Mouse (Mus musculus) embryonic facial prominence, embryonic 10.5 days (tissue): ENCODE results near the gene Arhgap32. TPM values are rescaled to one million over a fixed set of nuclear protein-coding genes. Genes with fewer than 3 reads are reported as not detected.

Experiments used
- DNase-seq: peaks from one replicate; pipeline ENCODE4 v3.0.0-alpha.2; 2017; ENCODE audit warnings: low spot score
- H3K27ac ChIP-seq: fragments of 300-500 bp; sonication (generic); replicated peaks from 2 replicates; pipeline ENCODE4 v1.5.1; 2016; ENCODE audit warnings: mild to moderate bottlenecking
- H3K27me3 ChIP-seq: fragments of 300-500 bp; sonication (generic); replicated peaks from 2 replicates; pipeline ENCODE4 v1.6.1; 2016; ENCODE audit warnings: low read depth, mild to moderate bottlenecking; ENCODE audit not compliant: poor library complexity, severe bottlenecking
- H3K36me3 ChIP-seq: fragments of 300-500 bp; sonication (generic); replicated peaks from 2 replicates; pipeline ENCODE4 v1.6.1; 2016; ENCODE audit warnings: mild to moderate bottlenecking, moderate library complexity
- H3K4me1 ChIP-seq: fragments of 300-500 bp; sonication (generic); 2 replicates; pipeline ENCODE4 v1.6.1; 2016
- H3K4me3 ChIP-seq: fragments of 300-500 bp; sonication (generic); 2 replicates; pipeline ENCODE4 v1.5.1; 2016; ENCODE audit warnings: mild to moderate bottlenecking, moderate library complexity
- H3K9me3 ChIP-seq: fragments of 300-500 bp; sonication (generic); 2 replicates; pipeline ENCODE4 v1.6.1; 2016; ENCODE audit warnings: mild to moderate bottlenecking
- WGBS: fragments of 180-500 bp; shearing (Covaris S2); methylation state at CpG from one replicate; pipeline ENCODE4 v1.1.7; 2016; 5-methylcytosine and 5-hydroxymethylcytosine counted together
- polyA plus RNA-seq: library from polyadenylated mRNA; unstranded; fragments of >200 nt; fragmentation: Nextera tagmentation; extraction: Ambion mirVana; gene quantifications from 2 replicates; pipeline ENCODE4 v1.2.1, GENCODE M21; 2016

Arhgap32 gene
- 3.6 and 4.0 TPM in 2 replicates for polyA plus RNA-seq

DNA sequence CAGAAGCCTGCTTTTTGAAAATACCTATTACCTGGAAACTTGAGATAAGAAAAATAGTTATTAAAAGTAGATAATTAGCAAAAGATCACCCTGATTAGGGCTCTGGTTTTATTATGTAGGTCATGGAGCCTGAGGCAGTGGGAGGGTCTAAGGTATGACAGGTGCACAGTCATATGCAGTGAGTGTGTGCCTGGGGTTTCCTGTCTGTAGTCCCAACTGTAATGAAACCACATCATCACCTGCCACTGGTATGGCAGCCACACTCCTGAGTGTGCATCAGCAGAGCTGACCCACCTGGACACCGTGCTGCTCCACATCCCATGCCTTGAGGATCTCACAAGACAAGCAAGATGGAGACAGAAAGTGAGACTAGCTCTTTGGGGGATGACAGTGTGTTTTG lies at the start of gene Arhgap32:
TSS of gene Arhgap32 (plus strand) at position 351 of the 400 bp plus-strand sequence.
- Histone ChIP-seq H3K4me3 (no peak within 1 kb of the TSS), H3K27me3 (no peaks in the 10 kb centered on the region), H3K36me3 (no peaks in the 10 kb centered on the region), H3K27ac (no peak within 1 kb of the TSS), H3K4me1 (peaks cover 8% of the 10 kb centered on the region), H3K9me3 (no peaks in the 10 kb centered on the region)
- WGBS, result 88% methylated on average over 1 of the region's 1 CpGs
- DNase-seq, result no peak

DNA sequence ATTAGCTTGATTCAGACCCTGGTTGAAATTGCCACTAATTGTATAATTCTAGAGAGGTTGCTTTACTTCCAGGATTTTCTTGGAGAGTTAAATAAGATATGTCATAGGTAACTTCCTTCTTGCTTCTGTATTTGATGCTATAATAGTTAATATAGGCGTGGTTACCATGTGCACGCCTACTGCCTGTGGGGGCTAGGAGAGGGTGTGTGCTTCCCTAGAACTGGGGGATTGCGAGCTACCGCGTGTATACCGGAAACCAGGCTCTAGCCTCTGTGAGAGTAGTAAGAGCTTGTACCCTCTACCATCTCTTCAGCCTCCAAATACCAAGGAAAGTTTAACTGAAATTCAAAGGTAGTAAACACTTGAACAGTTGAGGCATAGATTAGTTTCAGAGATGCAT lies 43.2 kb upstream of the Arhgap32 start:
- 91% methylated on average over 6 of the region's 6 CpGs for WGBS

DNA sequence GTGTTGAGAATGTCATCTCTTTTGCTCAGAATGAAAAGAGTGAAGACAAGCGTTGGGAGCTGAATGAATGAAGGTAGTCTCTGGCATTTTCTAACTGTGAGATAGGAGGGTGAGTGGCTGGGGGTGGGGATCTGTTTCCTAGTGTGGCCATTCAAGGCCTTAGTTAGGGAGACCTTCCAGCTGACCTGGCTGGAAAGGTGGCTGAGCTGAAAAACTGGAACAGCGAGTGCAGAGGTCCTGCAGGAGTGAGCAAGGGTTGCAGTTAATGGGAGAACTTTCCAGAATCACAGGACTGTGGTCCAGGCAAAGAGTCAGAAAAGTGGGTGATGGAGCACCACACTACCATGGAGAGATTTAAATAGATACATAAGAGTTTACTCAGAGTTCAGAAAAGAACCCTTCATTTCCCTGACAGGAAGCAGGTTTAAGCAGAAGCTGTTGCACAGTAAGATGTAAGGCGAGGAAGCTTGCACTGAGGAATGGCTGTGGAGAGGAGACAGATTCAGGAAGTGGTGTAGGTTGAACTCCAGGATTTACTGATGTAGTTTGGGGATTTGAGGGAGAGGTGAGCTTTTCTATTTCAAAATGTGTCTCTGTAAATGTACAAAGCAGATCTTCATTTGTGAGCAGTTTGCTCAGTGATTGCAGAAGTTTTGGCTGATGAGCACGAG lies 27.7 kb upstream of the Arhgap32 start:
- H3K9me3 ChIP-seq, result no peaks in the 10 kb centered on the region
- H3K36me3 ChIP-seq, result no peaks in the 10 kb centered on the region
- peaks cover 16% of the 10 kb centered on the region for H3K4me1 ChIP-seq
- no peaks in the 10 kb centered on the region for H3K27me3 ChIP-seq
- 70% methylated on average over 4 of the region's 4 CpGs for WGBS
- H3K4me3 ChIP-seq, result no peak overlapping the region
- no peak overlapping the region for H3K27ac ChIP-seq
- DNase-seq, result no peak

More for the DNA sequence above, 43.2 kb upstream of the Arhgap32 start:
- no peak overlapping the region for H3K4me3 ChIP-seq
- H3K36me3 ChIP-seq, result peaks cover 4% of the 10 kb centered on the region; the same call in 1 of the 2 replicates
- DNase-seq, result no peak
- H3K27ac ChIP-seq, result no peak overlapping the region
- no peaks in the 10 kb centered on the region for H3K27me3 ChIP-seq
- H3K4me1 ChIP-seq, result no peaks in the 10 kb centered on the region
- H3K9me3 ChIP-seq, result no peaks in the 10 kb centered on the region

DNA sequence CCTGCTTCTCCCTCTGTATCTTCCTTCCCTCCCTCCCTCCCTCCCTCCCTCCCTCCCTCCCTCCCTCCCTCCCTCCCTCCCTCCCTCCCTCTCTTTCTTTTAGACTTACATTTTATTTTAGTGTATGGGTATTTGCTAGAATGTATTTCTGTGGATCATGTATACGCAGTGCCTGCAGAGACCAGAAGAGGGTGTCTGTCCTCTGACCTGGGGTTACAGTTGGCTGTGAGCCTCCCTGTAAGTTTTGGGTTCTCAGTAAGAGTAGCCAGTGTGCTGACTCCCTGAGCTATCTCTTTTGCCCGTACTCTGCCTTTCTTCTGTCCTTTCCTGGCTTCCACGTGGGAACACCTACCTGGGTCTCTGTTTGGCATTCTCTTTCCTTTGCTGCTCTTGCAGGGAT lies 27.1 kb upstream of the Arhgap32 start:
- peaks cover 23% of the 10 kb centered on the region for H3K4me1 ChIP-seq
- DNase-seq, result no peak
- H3K36me3 ChIP-seq, result no peaks in the 10 kb centered on the region
- H3K9me3 ChIP-seq, result no peaks in the 10 kb centered on the region
- H3K27me3 ChIP-seq, result no peaks in the 10 kb centered on the region
- H3K27ac ChIP-seq, result no peak overlapping the region; the same call in 1 of the 2 replicates
- no peak overlapping the region for H3K4me3 ChIP-seq
- 50% methylated on average over 3 of the region's 3 CpGs for WGBS

DNA sequence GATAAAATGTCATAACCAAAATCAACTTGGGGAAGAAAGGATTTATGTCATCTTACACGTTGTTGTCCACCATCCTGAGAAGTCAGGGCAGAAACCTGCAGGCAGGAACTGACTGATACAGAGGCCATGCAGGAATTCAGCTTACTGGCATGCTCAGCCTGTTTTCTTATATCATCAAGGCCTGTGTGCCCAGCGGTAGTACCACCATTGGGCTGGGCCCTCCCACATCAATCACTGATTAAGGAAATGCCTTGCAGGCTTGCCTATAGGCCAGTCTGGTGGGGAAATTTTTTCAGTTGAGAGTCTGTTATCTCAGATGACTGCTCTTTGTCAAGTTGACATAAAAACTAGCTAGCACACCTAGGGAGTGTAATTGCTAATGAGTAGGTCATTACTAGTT lies 22.5 kb upstream of the Arhgap32 start:
- Histone ChIP-seq H3K27ac (no peak overlapping the region), H3K36me3 (no peaks in the 10 kb centered on the region), H3K27me3 (no peaks in the 10 kb centered on the region), H3K9me3 (no peaks in the 10 kb centered on the region), H3K4me3 (no peak overlapping the region), H3K4me1 (peaks cover 41% of the 10 kb centered on the region)
- no peak for DNase-seq
- WGBS, result 69% methylated on average over 2 of the region's 2 CpGs

DNA sequence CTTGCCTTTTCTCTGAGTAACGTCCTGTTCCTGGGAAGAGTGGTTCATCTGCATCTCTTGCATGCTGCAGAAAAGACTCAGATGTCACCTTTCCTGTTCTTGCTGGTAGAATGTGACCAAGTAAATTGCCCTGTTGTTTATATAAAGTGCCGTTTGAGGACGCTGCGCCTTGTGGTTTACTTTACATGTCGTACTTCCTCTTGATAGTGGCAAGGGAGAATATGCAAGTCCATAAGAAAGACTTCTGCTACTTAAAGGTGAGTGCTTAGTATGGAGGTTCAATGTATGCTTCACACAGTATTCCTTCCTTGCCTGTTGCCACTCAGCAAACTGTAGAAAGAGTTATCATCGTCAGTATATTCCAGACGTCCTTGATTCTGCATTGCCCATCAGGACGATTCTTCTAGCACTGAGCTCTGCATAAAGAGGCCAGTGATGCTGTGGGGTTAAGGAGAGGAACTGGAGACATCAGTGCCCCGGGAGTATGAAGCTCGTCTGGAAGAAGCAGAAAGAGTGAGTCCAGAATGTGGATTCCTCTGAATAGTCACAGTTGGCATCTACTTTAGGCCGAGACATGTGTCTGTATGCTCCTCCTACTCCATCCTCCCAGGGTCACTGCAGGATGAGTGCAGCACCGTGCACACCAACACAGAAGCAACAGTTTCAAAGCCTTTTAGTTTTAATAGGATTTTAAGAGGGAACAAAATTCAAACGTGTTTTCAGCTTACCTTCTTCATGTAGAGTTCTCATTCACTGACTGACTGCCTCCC lies 21.4 kb upstream of the Arhgap32 start:
- Histone ChIP-seq H3K4me1 (peaks cover 35% of the 10 kb centered on the region), H3K9me3 (no peaks in the 10 kb centered on the region), H3K4me3 (no peak overlapping the region), H3K27me3 (no peaks in the 10 kb centered on the region), H3K27ac (no peak overlapping the region), H3K36me3 (no peaks in the 10 kb centered on the region)
- no peak for DNase-seq
- 63% methylated on average over 13 of the region's 13 CpGs for WGBS

DNA sequence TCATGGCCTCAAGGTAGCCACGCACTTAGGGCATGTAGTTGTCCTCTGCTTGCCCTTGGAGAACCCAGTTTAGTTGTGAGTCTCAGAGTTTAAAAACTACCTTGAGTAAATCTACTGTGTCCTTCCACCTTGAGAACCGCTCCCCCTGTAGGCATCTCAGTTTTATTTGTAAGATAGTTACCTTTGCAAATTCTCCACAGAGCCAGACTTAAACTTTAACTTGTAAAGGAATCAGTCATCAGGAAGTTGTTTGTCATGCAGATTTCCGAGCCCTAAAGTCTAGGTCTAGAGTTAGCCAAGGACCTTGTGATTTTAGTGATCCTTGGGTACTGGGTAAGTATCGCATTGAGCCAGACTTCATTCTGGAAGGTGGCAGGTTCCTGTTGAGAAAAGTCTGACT lies 20.4 kb upstream of the Arhgap32 start:
- 88% methylated on average over 4 of the region's 4 CpGs for WGBS
- Histone ChIP-seq H3K36me3 (no peaks in the 10 kb centered on the region), H3K27me3 (no peaks in the 10 kb centered on the region), H3K9me3 (no peaks in the 10 kb centered on the region), H3K27ac (no peak overlapping the region), H3K4me3 (no peak overlapping the region), H3K4me1 (peaks cover 35% of the 10 kb centered on the region)
- DNase-seq, result no peak

DNA sequence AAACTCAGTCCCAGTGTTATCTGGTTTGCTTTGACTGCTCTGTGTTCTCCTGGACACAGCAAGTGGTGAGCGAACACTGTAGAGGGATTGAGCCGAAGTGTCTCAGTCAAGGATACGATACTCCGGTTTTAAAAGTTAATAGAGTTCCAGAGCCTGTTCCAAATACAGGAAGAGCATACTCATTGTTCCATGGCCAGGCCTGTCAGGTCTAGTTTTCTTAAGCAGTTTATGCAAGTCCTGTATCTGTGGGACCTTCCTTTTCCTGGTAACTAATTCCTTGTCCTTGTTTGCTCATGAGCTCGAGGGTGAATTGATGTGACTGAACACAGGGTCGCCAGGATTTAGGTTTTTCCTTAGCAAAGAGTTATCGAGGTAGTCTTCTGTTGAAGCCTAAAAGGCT lies 19.4 kb upstream of the Arhgap32 start:
- no peak overlapping the region for H3K4me3 ChIP-seq
- 73% methylated on average over 7 of the region's 7 CpGs for WGBS
- H3K4me1 ChIP-seq, result peaks cover 35% of the 10 kb centered on the region
- H3K36me3 ChIP-seq, result no peaks in the 10 kb centered on the region
- H3K9me3 ChIP-seq, result no peaks in the 10 kb centered on the region
- DNase-seq, result no peak
- H3K27ac ChIP-seq, result no peak overlapping the region
- H3K27me3 ChIP-seq, result no peaks in the 10 kb centered on the region

DNA sequence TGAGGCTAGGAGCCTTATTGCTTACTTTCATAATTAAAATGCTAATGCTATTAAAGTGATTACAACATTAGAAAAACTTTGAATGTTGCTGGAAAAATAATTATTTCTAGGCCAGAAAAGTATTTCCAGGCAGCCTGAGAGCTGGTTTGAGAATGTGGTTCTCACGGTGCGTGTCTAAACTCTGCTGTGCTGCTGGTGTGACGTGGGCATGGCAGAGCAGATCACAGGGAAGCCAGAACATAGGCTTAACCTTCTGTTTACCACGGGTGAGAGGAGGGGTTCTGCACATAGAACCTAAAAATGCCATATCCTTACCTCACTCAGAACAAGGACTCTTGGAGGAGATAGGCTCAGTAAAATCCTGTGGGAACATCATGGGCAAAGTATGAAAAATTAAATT lies 18.8 kb upstream of the Arhgap32 start:
- WGBS, result 84% methylated on average over 4 of the region's 4 CpGs
- DNase-seq, result no peak

DNA sequence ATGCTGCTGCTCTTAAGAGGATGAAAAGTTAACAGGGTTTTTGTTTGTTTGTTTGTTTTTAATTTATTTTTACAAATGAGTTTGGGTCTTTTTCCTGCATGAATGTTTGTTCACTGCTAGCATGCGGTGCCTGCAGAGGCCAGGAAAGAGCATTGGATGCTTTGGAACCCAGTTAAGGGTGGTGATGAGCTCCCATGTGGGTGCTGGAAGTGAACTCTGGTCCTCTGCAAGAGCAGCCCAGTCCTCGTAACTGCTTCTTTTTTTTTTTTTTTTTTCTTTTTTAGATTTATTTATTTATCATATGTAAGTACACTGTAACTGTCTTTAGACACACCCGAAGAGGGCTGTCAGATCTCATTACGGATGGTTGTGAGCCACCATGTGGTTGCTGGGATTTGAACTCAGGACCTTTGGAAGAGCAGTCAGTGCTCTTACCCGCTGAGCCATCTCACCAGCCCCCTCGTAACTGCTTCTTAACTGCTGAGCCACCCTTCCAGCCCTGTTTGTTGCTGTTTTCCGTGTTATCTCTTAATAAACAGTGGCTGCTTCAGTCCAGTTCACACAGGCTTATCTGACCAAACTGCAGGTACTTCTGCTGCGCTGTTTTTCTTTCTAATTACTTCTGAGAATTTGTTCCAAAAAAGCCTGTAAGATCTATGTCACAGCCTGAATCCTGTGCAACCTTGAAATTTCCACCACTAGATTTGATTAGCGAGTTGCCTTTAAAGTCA lies 17.3 kb upstream of the Arhgap32 start:
- no peak for DNase-seq
- H3K36me3 ChIP-seq, result no peaks in the 10 kb centered on the region
- H3K4me1 ChIP-seq, result peaks cover 27% of the 10 kb centered on the region
- no peaks in the 10 kb centered on the region for H3K9me3 ChIP-seq
- 91% methylated on average over 9 of the region's 9 CpGs for WGBS
- no peak overlapping the region for H3K4me3 ChIP-seq
- H3K27me3 ChIP-seq, result no peaks in the 10 kb centered on the region
- H3K27ac ChIP-seq, result no peak overlapping the region

More for the DNA sequence above, 18.8 kb upstream of the Arhgap32 start:
- Histone ChIP-seq H3K27me3 (no peaks in the 10 kb centered on the region), H3K36me3 (no peaks in the 10 kb centered on the region), H3K4me3 (no peak overlapping the region), H3K4me1 (peaks cover 35% of the 10 kb centered on the region), H3K9me3 (no peaks in the 10 kb centered on the region), H3K27ac (no peak overlapping the region)

DNA sequence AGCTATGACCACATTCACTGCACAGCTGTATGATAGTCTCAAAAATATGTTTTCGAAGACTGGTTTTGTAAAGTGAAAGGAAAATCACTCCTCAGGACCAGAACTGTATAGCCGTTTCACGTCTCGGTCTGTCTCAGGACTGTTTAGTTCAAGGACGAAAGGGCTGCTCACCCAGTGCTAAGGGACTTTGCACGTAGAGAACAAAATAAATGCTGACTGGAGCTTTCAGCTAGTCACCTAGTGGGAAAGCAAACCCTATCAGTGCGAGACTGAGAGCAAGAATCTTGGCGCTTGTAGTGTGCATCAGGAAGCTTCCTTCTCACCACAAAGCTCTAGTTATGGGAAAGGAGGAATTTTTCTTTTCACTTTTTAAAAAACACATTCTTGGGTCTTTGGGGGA lies 15.4 kb upstream of the Arhgap32 start:
- no peaks in the 10 kb centered on the region for H3K36me3 ChIP-seq
- no peak overlapping the region for H3K4me3 ChIP-seq
- H3K27ac ChIP-seq, result no peak overlapping the region
- no peaks in the 10 kb centered on the region for H3K27me3 ChIP-seq
- 88% methylated on average over 8 of the region's 8 CpGs for WGBS
- DNase-seq, result no peak
- peaks cover 10% of the 10 kb centered on the region for H3K4me1 ChIP-seq
- no peaks in the 10 kb centered on the region for H3K9me3 ChIP-seq

DNA sequence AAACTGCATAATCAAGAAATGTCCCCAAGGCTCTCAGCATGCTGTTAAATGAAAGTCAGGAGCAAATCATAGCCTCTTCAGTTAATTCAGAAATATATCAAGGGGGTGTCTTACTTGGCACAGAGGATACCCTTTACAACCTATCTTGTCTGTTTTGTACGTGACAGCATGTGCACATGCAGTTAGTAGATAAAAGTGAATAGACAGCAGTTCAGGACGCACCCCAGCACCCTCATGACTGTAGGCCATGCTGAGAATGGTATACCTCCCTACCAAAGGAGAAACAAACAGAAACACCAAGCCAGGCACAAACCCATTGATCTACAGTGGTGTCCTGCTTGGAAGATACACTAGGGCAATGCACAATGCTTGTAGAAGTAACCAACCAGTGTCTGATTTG lies 14.4 kb upstream of the Arhgap32 start:
- no peaks in the 10 kb centered on the region for H3K9me3 ChIP-seq
- peaks cover under 1% of the 10 kb centered on the region for H3K4me1 ChIP-seq
- no peak for DNase-seq
- WGBS, result 86% methylated on average over 2 of the region's 2 CpGs
- no peaks in the 10 kb centered on the region for H3K27me3 ChIP-seq
- no peaks in the 10 kb centered on the region for H3K36me3 ChIP-seq
- no peak overlapping the region for H3K4me3 ChIP-seq
- H3K27ac ChIP-seq, result no peak overlapping the region
